Mouse (Mus musculus): ENCODE data around the gene Bcar1.

Bcar1 gene

DNA sequence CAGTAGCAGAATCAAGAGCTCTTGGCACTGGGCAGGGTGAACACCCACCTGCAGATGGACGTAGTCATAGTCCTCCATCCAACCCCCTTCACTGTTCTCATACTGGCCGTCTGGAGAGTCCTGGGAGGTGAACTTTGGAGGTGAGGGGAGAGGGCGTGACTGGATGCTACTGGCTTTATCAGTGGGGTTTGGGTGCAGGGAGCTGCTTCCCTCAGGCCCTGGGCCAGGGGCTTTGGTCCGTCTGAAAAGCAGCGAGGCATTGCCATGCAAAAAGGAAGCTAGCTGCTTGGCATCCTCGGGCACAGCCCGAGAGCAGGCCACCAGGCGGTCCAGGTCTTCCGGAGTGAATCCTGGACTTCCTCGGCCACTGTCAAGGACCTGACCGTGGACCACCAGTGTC is 30.3 kb downstream of the Bcar1 start:
- peak; percentile 44 to 55 for DNase-seq

DNA sequence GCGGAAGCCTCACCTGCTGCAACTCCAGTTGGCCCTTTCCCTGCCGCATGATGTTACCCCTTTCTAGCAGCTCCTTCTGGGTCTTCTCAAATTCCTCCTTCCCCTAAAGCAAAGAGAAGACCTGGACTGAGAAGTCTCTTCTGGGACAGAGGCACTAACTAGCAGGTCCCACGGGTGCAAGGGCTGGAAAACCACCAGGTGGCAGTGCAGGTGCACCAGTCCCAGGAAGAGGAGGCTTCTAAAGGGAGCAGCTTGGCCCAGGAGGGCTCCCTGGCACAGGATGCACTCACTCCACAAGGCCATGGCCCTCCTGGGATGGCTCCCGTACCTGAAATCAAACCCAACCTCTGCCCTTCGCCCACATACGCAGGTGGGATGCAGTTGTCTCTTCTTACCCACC is 31.0 kb downstream of the Bcar1 start:
- DNase-seq, result peak; percentile 94 to 95

DNA sequence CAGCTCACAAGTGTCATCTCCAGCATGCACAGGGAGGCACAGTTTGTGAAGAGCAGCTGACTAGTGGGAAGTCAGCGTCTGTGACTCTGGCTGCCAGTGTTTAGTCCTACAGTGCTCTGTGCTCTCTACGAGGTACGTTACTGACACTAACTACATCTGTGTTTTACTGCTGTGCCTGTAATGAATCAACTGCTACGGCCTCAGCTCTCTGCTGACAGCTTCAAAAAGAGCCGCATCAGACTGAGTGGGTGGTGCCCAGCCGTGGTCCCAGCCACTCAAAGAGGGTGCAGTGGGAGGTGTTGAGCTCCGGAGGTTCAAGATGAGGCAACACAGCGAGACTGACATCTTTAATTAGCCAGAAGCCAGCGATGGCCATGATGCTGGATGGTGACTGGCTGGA is 31.5 kb downstream of the Bcar1 start:
- DNase-seq, result no peak

GRCm38 (mm10) chr8:111710777-111711485 is 32.7 kb downstream of the Bcar1 start:
- peak; percentile 30 to 46 for DNase-seq

DNA sequence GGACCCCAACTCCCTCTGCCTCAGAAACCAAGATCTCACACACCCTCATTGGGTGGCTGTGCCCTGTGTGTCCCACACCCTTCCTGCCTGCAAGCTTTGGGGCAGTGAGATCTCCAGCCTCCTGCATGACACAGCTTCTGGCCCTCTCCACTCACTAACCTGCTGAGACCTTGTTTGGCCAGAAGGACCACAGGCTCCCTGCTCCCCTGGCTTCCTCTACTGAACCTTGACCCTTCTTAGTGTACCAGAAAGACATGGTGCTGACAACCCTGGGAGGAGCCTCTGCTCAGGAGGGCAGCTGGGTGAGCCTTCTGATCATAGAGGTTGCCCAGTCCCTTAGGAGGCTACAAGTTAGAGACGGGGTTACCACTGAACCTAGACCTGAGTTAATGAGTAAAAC is 34.4 kb downstream of the Bcar1 start:
- DNase-seq, result no peak

GRCm38 (mm10) chr8:111708265-111708664 is 35.3 kb downstream of the Bcar1 start:
- DNase-seq, result no peak

- DNase-seq, result no peak
Observed at GRCm38 (mm10) chr8:111705699-111706098, 37.9 kb downstream of the Bcar1 start.

DNA sequence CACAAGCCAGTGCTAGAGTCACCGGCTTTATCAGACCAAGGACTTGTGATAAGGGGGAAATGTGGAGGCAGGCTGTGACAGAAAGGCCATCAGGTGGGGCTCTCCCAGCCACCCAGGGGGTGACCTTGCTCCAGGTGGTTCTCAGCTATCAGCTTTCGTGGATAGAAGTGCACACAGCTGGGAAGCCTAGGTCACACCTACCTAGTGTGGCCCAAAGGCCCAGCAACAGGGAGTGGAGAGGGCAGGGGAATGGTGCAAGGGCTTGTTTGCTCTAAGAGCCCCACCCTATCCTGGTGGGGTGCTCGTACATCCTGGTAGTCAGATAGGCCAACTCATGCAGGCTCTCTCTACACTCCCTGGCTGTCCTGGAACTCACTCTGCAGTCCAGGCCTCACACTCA is 38.4 kb downstream of the Bcar1 start:
- DNase-seq, result no peak

GRCm38 (mm10) chr8:111704585-111704984 is 39.0 kb downstream of the Bcar1 start:
- DNase-seq, result peak; percentile 56 to 70

GRCm38 (mm10) chr8:111701380-111701779 is 42.2 kb downstream of the Bcar1 start:
- DNase-seq, result no peak

- no peak for DNase-seq
Observed at GRCm38 (mm10) chr8:111700740-111701139, 42.9 kb downstream of the Bcar1 start.

DNA sequence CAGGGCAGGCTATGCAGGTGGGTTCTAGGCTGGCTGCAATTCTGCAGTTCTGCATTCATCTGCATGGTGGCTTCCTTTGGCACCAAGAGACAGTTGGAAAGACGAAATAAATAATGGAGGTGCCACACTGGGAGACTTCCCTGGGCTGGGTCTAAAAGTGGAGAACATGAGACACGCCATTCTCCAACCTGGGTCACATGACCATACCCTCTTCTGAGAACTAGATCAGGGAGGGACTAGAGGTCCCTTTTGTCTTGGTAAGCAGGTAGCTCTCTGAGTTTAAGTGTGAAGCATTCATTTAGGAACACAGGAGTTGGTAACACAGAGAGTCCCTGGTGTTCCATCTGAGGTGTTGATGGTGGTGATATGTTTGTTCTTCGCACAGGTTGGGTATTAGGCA is 43.4 kb downstream of the Bcar1 start:
- no peak for DNase-seq

DNA sequence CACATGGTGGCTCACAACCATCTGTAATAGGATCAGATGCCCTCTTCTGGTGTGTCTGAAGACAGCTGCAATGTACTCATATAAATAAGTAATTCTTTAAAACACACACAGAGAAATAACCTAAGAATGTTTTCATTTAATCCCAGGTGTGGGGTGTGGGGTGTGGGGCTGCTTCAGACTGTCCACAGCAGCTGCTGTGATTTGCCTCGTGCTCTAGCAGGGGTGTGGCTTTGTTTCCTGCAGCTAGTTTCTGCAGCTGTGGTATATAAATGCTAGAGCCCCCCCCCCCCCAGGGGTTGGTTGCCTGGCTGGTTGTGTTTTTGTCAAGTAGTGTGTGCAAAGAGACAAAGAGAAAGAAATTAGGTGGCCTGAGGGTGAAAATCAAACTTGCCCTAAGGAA is 44.6 kb downstream of the Bcar1 start:
- DNase-seq, result no peak

DNA sequence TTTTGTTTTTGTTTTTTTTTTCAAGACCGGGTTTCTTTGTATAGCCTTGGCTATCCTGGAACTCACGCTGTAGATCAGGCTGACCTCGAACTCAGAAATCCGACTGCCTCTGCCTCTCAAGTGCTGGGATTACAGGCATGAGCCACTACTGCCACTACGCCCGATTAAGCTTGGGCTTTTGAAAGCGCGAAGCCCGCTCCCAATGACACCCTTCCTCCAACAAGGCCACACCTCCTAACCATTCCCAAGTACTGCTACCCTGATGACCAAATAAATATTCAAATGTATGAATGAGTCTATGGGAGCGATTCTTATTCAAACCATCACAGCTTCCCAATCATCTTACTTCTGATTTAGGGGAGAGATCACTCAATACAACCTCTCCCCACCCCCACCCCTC is 46.0 kb downstream of the Bcar1 start:
- no peak for DNase-seq

DNA sequence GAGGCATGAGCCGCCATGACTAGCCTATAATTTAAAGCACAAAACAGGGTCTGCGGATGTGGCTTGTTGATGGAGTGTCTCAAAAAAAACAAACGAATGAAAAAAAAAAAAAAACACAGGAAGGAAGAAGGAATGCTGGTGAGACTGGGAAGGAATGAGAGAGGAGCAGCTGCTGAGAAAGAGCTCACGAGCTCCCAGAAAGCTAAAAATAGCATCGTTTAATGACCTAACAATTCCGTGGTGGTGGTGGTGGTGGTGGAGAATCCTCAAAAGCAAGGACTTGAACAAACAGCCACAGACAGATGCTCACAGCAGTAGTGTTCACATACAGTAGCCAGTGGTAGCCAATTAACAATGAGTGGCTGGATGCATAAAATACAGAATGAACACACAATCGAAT is 48.2 kb downstream of the Bcar1 start:
- DNase-seq, result no peak

DNA sequence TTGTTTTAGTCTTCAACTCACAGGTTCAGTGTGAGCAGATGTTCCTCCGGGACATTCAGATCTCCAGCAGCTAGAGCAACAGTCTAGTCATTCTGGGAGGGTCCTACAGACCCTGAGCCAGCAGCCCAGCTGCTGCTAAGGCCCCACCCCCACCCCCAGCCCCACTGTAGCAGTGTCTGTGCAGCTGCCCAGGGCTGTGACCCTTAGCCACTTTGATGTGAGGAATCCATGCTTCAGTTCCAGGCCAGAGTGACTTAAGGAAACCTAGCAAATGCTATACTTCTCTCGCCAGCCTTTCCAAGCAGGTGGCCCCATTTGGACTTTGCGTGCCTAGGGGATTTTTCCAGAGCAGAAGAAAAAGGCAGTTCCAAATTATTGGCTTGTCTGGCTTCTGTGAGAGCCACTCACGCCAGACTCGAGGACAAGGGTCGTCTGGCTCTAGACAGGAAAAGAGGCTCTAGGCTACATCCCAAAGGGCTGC is 50.3 kb downstream of the Bcar1 start:
- DNase-seq, result no peak

GRCm38 (mm10) chr8:111690960-111691445 is 52.6 kb downstream of the Bcar1 start, which contains the start of gene Ctrb1:
Ctrb1 (minus strand) TSS chr8:111691010.
- no peak for DNase-seq

DNA sequence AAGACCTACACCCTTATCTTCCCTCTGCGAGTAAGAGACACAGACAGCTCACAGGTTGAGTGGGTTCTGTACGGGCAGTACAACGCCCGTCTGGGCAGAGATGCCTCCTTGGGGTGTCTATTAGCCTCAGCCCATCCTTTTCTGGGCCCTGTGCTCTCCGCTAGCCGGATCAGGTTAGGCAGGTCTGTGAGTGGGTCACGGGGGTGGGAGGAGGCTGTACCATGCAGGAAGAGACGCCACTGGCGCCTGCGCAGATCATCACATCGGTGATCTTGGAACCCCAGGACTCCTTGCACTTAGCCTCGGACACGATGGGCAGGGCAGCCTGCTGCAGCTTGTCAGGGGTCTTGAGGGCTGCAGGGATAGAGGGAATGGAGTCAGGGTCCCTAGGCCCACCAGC is 56.7 kb downstream of the Bcar1 start:
- no peak for DNase-seq

DNA sequence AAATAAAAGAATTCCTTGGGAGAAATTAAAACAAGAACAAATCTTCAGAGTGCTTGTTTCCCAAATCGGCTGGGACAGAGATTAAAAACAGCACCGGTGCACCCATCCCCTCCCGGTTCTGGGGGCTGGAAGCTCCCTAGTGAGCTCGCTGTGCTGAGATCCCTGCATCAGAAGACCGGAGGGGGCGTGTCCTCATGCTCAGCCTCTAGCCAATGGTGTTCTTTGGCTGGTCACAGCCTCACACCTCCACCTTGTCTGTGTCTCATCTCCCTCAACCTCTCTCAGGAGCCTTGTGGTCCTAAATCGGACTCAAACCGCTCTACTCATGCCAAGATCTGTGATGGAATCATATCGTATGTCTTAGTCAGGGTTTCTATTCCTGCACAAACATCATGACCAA is 61.1 kb downstream of the Bcar1 start:
- DNase-seq, result no peak

DNA sequence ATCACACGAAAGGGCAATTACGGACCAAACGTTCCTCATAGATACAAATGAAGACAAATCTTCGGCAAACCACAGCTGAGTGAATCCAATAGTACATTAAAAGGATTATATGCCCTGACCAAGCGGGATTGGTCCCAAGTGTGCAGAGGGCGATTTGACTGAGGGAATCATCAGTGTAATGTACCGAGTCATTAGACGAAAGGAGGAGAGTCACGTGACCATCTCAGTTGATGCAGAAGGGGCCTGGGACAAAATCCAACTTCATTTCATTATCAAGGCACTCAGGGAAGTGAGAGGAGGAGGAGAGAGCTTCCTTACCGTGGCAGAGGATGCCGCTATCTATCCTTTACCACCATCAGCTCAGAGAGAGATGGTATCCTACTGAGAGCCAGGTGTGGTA is 62.5 kb downstream of the Bcar1 start:
- DNase-seq, result no peak

- no peak for DNase-seq
Observed at GRCm38 (mm10) chr8:111680423-111681028, 63.1 kb downstream of the Bcar1 start.

- no peak for DNase-seq
Observed at GRCm38 (mm10) chr8:111678848-111679247, 64.8 kb downstream of the Bcar1 start.

- DNase-seq, result peak; percentile 57 to 78
Observed at GRCm38 (mm10) chr8:111678111-111678510, 65.5 kb downstream of the Bcar1 start.

DNA sequence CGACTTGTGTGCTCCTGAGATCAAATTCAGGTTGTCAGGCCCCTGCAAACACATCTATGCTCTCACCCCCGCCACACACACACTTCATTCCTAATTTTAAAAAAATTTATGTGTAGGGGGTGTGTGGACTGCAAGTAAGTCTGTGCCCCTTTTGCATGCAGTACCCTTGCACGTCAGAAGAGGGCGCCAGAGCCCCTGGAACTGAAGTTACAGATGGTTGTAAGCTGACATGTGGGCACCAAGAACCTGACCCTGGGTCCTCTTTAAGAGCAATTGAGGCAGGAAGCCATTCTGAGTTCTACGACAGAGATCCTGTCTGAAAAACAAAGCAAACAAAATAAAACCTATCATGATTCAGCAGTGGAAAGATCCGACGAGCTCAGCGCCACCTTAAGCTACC is 67.4 kb downstream of the Bcar1 start:
- DNase-seq, result peak in 1 of 2 experiments; percentile 38

All from cerebellum, postnatal 25 days (tissue).